Mouse (Mus musculus) gastrocnemius, postnatal 14 days (tissue): ENCODE results near the gene Lin54. TPM values are rescaled to one million over a fixed set of nuclear protein-coding genes. Genes with fewer than 3 reads are reported as not detected.

ENCODE experiments used
- DNase-seq: peaks from one replicate; pipeline ENCODE4 v3.0.0; 2021; ENCODE audit warnings: mixed read lengths
- intact Hi-C: fragments of 180-260 bp; cut with DNase I; formaldehyde crosslinking; loops from one replicate; pipeline ENCODE4 v1.15.1; 2025; ENCODE audit warnings: low total_unique reads
- total RNA-seq, 2 experiments: library from RNA; stranded (reverse); gene quantifications; 2 replicates each; pipeline ENCODE4 v1.2.3; 2021

Gene Lin54
- total RNA-seq, 2 experiments from 2014 or later: 5.8 to 6.4 TPM

DNA sequence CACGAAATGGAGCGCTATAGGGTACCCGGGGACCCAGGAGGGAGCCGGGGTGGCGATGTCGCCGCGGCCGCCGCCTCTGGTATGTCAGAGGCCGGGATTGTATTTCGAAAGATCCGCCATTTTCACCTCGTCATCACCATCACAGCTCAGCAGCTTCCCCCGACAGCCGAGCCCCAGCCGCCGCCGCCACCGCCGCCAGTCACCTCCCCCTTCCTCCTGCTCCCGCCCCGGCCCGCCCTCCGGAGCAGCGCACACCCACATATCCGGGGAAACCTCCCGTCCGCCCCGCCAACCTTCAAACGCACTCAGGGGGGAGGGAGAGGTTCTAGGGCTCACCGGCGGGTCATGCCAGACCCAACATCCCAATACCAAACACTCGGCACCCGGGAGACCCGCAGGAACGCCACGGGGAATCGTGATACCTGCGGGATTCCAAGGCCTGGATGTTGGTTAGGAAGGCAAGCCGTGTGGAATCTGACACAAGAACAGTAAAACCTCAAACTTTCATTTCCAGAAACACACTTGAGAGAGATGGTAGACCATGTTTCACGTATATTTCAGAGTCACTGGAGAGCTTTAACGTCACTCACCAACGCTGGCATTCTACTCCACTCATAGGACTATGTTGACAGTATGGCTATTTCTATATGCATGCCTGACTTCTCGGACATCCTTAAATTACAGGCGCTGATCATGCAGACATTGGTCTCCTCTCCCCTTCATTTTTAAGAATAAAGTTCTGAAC is 1.8 kb downstream of the Lin54 start:
- intact Hi-C loops: no loop called here
- peak; percentile 86 for DNase-seq

DNA sequence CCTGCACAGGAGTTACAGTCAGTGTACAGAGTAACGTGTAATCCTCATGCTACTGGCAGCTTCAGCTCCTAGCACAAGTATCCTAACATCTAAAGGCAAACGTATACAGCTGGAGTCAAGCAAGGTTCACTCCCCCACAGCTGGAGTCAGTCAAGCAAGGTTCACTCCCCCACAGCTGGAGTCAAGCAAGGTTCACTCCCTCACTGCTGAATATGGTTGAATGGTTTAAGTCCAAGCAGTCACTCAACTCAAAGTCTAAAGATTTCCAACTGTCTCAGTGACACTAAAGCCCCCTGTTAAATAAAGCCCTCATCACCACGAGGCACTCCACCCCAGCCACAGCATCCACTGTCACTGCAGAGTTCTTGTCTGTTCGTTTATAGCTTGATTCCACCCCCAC is 8.7 kb downstream of the Lin54 start:
- intact Hi-C loops: no loop called here

DNA sequence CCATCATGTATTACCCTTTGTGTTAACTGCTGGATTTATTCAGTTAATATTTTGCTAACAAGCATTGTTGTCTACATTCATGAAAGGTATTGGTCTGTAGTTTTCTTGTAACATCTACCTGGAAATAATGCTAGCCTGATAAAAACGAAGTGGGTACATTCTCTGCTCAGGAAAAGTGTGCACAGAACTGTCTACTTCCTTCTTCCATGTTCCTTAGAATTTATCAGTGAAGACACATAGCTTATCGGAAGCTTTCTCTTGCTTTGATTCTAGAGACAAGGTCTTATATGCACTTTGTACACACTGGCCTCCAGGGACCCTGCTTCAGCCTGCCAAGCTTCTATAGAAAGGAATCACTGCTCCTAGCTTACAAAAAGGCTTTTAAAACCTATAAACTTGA is 11.1 kb downstream of the Lin54 start:
- intact Hi-C loops: no loop called here

More for the DNA sequence above, 8.7 kb downstream of the Lin54 start:
- DNase-seq: no peak

DNA sequence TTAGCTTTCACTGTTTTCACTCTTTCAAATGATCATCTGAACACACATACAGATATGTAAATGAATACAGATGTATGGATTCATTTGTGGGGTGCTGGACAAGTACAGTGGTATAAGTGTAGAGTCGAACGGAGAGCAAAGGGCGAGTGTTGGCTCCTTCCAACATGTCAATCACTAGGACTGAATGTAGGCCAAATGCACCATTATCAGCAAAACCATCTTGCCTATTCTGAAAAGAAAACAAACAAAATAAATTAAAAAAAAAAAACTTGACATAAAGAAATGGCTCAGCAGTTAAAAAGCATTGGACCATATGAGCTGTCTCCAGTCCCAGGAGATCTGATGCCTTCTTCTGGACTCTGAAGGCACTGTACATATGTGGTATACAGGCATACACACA is 12.2 kb downstream of the Lin54 start:
- DNase-seq: no peak
- intact Hi-C loops: no loop called here

More for the DNA sequence above, 11.1 kb downstream of the Lin54 start:
- no peak for DNase-seq

DNA sequence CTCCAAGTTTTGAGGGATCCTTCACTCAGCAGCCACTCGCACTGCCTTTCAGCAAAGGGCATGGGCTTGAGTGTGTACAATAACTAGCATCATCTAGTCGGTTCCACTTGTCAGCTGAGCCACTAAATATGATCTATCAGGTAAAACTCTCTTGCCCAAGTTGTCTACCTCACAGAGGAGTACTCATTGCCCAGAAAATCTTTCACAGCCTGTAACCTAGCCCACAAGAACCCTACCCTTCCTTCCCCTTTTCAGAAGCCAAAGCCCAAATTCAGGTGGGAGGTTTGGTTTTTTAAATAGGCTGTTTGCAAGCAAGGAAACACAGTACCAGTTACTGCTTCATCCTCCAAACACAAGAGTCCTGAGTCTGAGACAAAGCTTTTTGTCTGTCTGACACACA is 13.3 kb downstream of the Lin54 start:
- intact Hi-C loops: no loop called here
- DNase-seq: no peak

DNA sequence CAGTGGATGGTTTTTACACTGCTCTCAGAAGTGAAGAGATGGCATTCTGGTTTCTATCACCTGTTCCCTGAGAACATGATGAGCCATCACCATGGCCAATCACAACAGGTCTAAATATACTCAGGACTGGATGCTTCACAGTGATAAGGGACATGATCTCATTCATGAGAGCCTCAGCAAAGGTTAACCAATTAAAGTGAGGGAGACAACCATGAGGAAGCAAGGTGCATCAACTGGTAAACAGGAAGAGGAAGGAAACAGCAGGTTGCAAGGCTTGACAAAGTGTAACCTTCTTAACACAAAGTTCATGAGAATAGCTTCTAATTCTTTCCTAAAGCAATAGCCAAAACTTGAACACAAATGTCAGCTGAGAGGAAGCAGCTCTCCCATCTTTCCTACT is 16.9 kb downstream of the Lin54 start:
- intact Hi-C loops: no loop called here
- no peak for DNase-seq

DNA sequence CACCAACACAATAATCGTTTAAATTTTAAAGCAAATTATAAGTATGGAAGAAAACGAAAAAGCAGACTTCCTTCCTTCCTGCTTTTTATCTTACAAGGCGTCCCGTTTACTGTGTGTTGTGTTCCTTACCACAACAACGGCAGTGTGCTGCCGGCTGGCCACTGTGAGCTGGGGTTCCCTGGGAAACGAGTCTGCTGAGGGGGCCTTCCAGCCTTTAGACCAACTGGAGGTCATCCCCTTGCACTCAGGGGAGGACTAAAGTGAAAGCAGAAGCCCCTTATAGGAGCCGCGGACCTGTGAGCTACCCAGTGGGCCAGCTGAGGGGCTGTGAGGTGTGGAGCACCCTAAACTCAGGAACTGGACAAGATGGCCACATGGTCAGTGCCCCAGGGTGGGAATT is 22.8 kb downstream of the Lin54 start:
- no peak for DNase-seq
- intact Hi-C loops: no loop called here

DNA sequence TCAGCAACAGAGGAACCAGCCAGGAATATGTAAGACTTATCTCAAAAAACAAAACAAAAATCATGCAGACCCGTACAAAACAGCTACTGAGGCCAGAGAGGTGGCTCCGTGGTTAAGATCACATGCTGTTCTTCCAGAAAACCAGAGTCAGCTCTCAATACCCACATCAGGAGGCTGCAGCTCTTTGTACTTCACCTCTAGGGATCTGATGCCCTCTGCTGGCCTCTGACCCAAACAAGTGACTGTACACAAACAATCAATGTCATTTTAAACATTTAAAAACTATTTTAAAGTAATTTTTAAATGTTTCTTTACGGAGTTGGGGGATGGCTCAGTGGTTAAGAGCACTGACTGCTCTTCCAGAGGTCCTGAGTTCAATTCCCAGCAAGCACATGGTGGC is 24.1 kb downstream of the Lin54 start:
- no peak for DNase-seq
- intact Hi-C loops: no loop called here

DNA sequence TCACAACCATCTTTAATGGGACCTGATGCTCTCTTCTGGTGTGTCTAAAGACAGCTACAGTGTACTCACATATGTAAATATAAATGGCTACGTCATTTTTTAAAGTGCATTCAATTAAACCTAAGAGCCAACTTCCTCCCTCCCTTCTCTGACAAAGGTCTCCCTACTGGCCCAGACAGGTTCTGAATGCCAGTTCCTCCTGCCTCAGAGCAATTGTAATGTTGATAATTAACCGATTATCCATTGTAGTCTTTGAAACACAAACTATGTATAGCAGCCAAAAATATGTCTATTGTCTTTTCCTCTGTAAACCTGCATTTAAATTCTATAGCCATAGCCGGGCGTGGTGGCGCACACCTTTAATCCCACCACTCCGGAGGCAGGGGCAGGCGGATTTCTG is 33.1 kb downstream of the Lin54 start:
- intact Hi-C loops: no loop called here
- DNase-seq: no peak

DNA sequence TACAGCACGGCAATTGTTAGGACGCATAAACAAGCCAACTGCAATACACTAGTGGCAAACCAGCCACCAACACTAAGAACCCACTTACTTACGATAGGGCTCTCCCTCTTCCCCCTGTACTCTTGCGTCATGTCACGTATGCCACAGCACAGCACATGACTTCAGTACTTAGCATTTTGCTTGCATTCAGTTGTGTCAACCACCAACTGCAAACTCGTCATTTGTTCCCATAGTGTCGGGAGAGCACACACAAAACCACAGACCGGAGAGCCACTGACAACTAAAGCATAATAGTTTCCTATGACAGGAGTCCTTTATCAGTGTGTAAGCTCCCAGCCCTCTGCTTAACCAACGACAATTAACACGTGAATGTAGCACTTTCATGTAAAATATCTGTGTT is 33.8 kb downstream of the Lin54 start:
- intact Hi-C loops: no loop called here
- no peak for DNase-seq

DNA sequence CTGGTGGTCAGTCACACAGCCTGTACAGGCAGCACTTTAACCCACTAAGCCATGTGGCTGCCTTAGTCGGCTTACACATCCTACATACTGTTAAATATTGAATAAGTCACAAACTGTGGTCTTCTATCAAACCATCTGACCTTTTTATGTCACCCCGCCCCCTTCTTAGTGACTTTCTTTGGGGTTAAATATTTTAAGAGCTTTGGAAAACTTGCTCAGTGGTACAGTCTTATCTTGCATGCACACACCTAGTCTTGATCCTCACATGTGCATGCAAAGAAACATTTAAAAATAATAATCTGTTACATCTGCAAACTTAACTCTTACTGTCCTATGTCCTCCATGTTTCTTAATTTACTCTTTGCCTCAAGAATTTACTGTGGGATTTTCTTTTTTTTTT is 38.1 kb downstream of the Lin54 start:
- no peak for DNase-seq
- intact Hi-C loops: no loop called here

DNA sequence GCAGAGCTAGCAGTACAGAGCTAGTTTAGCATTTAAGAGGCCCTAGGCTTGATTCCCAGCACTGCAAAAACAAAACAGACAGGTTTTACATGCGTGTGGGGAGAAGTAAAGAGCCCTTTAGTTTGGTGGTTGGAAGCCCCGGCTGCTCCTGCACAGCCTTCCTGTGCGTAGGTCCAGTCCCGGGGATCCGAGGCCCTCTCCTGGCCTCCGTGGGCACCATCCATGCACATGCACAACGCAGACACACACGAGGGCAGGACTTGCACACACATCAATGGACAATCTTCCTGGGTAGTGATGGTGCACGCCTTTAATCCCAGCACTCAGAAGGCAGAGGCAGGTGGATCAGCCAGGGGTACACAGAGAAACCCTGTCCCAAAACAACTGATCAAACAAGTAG is 38.9 kb downstream of the Lin54 start:
- no peak for DNase-seq
- intact Hi-C loops: no loop called here

DNA sequence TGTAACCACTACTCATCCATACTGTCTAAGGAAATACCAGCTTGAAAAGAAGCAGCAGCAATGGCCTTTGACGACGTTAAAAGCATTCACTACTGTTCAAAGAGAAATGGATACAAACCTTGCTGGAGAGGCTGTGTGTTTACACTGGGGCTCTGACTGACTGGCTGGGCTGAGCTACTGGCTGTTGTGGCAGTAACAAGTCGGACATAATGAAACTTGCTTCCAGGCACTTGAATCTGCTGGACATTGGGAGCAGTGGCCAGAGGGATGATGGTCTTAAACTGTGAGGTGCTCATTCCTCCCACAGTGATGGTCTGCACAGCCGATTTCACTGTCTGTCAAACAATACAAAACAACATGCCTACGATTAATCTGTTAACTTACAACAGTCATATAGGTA is 41.0 kb downstream of the Lin54 start:
- intact Hi-C loops: no loop called here
- no peak for DNase-seq

DNA sequence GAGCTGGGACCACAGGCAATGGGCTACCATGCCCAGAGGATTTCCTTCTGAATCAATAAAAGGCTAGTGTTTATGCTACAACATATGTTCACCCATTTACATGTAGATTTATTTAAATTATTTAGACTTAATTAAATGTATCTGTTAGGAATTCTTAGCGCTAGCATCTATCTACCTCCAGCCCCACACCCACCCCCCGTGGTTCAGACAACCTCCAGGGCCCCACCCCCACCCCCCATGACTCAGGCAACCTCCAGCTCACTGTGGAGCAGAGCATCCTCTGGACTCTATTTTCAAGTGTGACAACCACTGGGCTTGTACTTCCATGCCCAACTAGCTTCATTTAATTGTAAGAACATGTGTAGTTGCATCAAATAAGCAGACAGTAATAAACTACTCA is 48.6 kb downstream of the Lin54 start:
- DNase-seq: no peak
- intact Hi-C loops: no loop called here

DNA sequence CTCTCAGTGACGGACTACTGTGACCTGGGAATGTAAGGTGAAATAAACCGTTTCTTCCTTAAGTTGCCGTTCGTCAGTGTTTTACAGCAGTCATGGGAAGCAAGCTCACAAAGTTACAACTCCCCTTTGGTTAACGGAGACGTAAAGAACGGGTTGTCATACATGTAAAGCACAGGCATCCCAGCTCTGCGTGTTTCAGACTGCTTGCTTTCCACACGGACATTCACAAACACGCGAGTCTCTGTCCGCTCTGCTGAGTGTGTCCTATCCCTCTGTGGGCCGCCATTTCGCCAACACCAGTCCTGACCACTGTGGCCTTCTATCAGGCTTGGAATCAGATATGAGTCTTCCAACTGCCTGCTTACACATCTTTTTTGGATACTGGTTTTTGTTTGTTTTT is 61.6 kb downstream of the Lin54 start:
- intact Hi-C loops: no loop called here
- DNase-seq: no peak

DNA sequence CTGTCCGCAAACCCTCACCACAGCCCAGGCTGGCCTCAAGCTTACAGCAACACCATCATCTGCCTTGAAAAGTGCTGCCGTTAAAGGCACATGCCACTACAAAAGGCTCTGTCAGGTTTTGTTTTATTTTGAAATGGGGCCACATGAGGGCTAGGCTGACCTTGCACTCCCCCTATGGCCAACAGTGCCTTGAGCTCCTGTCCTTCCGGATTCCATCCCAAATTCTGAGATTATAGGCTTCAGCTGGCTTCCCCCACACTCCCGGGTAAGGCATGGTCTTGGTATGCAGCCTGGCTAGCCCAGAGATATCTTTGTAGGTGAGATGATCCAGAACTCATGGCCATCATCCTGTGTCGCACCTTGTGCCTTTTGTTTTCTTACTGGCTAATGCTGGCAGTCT is 62.5 kb downstream of the Lin54 start:
- intact Hi-C loops: no loop called here
- DNase-seq: no peak

DNA sequence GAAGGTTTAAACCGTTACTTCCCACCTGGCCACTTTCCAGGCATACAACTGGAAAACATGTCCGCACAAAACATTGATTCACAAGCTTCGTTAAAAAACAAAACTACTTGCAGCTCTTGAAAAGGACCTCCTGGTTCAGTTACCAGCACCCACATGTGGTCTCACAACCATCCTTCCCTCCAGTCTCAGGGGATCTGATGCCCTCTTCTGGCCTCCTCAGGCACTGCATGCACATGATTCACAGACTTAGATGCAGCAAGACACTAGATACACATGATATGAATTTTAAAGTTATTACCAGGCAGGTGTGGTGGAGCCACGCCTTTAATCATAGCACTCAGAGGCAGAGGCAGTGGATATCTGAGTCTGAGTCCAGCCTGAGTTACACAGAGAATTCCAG is 63.4 kb downstream of the Lin54 start:
- intact Hi-C loops: no loop called here
- no peak for DNase-seq

DNA sequence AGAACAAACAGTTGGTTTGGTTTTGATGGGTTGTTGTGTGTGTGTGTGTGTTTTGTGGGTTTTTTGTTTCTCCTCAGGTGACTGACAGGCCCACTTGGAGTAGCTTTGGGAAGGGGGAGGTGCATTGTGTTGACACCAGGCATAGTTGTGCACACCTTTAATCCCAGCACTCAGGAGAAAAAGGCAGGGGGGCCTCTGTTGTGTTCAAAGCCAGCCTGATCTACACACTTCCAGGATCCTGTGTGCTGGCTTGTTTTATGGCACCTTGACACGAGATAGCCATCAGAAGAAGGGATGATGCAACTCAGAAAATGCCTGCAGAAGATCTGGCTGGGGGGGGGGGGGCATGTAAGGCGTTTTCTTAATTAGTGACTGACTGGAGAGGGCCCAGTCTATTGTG is 69.5 kb downstream of the Lin54 start:
- DNase-seq: no peak
- intact Hi-C loops: loop anchor here (5.0 kb wide), 1 partner anchor 86 kb away; the partner anchor contains the start of gene Cops4

DNA sequence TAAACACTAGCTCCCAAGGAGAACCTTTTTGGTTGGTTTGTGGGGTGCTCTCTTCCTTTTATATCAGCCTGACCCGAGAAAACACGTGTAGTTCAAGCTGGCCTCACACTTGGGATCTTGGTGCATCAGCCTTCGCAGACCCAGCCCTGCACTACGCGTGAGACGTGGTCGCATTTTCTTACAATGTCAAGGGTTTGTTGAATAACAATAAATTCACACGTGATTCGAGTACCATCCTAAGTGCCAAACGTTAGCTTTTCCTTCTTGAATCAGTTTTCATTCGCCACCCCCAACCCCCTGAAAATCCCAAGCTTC is 70.4 kb downstream of the Lin54 start:
- DNase-seq: no peak
- intact Hi-C loops: loop anchor here (5.0 kb wide), 1 partner anchor 87 kb away; the partner anchor contains the start of gene Cops4

DNA sequence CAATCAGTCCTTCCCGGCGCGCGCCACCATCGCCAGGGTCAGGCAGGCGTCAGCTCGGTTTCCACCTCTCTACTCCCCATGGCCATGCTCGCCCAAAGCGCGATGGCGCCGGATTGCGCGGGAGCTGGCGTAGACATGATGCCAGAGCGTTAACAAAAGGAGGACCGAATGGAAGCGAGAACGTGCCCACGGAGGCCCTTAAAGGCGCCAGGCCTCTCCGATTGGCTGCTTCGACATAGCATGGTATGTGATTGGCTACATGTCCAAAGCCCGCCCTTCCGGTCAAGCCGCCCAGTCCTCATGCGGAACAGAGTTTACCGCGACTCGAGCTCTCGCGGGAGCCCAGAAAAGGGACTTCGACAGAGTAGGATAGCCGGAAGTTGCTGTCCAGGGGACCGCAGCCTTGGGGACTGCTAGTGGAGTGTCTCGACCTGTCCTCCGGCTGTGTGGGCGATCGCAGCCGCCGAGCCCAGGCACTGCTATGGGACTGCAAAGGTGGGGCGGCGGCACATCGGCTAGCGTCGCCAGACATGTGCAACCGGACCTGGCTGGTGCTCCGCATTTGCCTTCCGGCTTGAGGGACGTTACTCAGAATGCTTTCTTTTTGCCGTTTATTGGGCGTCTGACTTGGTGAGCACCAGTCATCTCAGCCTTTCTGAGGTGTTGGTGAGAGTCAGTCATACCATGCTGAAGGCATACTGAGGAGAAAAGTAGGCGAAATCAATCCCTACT is 70.9 kb downstream of the Lin54 start:
- intact Hi-C loops: loop anchor here (5.0 kb wide), 1 partner anchor 88 kb away; the partner anchor contains the start of gene Cops4
- peak; percentile 93 for DNase-seq

DNA sequence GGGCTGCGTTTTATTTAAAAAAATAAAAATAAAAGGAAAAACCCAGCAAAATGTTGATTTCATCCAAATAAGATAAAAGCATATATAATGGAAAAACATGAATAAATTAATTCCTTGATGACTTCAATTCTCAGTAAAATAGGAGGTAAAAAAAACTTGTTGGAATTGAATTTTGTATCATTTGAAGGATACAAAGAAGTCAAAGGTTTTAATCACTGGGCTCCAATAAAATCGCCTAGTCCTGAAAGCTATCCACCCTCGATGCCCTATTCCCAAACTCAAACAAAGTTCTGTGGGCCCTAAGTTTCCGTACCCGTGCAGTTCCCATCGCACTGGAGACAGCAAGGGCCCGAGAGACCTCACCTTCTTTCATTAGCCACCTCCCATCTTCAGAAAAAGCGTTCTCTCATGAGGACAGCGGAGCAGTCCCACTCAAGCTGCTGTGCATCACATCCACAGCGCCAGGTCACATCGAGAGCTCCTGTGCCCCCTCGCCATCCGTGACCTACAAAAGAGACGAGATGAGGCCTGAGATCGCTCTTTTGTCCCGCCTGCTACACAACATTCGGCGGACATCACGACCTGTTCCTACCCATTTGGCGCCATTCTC is 71.6 kb downstream of the Lin54 start:
- no peak for DNase-seq
- intact Hi-C loops: no loop called here
